Mouse (Mus musculus) C2C12 (cell line): Measurements from ENCODE around the gene Eya4.

ENCODE experiments used
- CEBPB ChIP-seq: IDR thresholded peaks from one replicate; pipeline ENCODE4 v1.6.1; 2011; ENCODE audit warnings: low read depth, mild to moderate bottlenecking, control low read depth, moderate library complexity
- CTCF ChIP-seq: IDR thresholded peaks from one replicate; pipeline ENCODE4 v1.5.1; 2011; ENCODE audit not compliant: control insufficient read depth, insufficient read depth, insufficient read length
- FOSL1 ChIP-seq: IDR thresholded peaks from one replicate; pipeline ENCODE4 v1.8.0; 2011; ENCODE audit warnings: mild to moderate bottlenecking, low read length; ENCODE audit not compliant: poor library complexity, insufficient read depth, severe bottlenecking
- MAX ChIP-seq: IDR thresholded peaks from one replicate; pipeline ENCODE4 v1.6.1; 2011; ENCODE audit warnings: mild to moderate bottlenecking, control low read depth
- MYOD1 ChIP-seq: IDR thresholded peaks from one replicate; pipeline ENCODE4 v1.6.1; 2011; ENCODE audit warnings: low read depth; ENCODE audit not compliant: control insufficient read depth, insufficient read length
- MYOG ChIP-seq: IDR thresholded peaks from one replicate; pipeline ENCODE4 v1.6.1; 2011; ENCODE audit not compliant: control insufficient read depth, insufficient read length; ENCODE audit errors: extremely low read depth
- USF1 ChIP-seq: IDR thresholded peaks from one replicate; pipeline ENCODE4 v1.6.1; 2011; ENCODE audit warnings: low read depth, mild to moderate bottlenecking, control low read depth, moderate library complexity

DNA sequence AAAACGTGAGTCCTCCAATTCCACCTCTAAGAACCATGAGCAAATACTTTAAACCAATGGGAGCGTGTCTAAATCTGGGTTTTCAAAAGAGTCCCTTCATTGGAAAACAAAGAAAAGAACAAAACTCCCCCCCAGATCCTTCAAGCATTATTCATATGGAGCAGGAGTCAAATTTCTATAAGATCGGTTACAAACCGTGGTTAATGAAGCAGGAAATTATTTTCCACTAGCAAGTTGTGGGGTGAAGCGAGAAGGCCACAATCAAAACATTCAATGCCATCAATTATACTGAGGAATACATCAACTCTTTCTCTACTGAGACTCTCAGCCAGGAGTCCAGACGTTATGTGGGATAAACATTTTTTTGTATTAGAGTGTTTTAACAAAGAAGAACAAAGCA, 171.3 kb downstream of the Eya4 start:
- TF ChIP-seq MAX: no peak
- no peak for TF ChIP-seq CTCF
- no peak for TF ChIP-seq FOSL1
- TF ChIP-seq USF1: no peak
- no peak for TF ChIP-seq MYOG
- TF ChIP-seq MYOD1: no peak
- no peak for TF ChIP-seq CEBPB
